Mouse (Mus musculus) adrenal gland, postnatal 10 days (tissue): ENCODE results near the gene Myzap. TPM values are rescaled to one million over a fixed set of nuclear protein-coding genes. Genes with fewer than 3 reads are reported as not detected.
"Not testable (repeated sequence)": the region's sequence is repeated elsewhere in the genome, so short reads cannot be mapped to it uniquely, and the experiment has no call there.

Experiments used
- DNase-seq: peaks from one replicate; pipeline ENCODE4 v3.0.0; 2021; ENCODE audit warnings: mixed read lengths
- total RNA-seq, 2 experiments: library from RNA; stranded (reverse); gene quantifications; 2 replicates each; pipeline ENCODE4 v1.2.3; 2021

The Myzap gene
- total RNA-seq, 2 experiments from 2014 or later = 10.9 to 13.5 TPM

DNA sequence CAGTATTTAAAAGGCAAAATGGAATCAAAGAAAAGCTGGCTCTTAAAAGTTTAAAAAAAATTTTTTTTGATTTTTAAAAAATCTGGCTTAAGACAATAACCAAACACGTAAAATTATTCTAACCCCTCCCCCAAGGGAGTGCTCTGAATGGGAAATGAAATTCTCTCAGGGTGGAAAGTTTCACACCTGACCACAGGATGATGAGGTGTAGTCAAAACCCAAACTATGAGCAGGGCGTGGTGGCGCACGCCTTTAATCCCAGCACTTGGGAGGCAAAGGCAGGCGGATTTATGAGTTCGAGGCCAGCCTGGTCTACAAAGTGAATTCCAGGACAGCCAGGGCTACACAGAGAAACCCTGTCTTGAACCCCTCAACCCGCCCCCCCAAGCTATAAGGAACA, 108.3 kb downstream of the Myzap start:
- DNase-seq = not testable (repeated sequence)

DNA sequence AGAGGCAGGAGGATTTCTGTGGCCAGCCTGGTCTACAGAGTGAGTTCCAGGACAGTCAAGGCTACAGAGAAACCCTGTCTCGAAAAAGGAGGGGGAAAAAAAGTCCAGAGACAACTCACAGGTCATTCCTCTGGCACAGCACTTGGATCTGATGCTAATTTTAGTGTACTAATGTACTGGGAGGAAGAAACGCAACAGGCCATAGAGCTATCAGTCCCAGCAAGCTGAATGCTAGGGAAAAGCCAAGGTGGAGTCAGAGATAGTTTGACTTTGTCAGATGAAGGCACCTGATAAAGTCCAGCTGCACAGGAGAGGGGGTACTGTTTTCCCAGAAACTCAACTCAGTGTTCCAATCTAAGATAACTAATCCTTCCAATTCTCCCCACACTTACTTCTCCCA, 111.9 kb downstream of the Myzap start:
- DNase-seq = no peak

DNA sequence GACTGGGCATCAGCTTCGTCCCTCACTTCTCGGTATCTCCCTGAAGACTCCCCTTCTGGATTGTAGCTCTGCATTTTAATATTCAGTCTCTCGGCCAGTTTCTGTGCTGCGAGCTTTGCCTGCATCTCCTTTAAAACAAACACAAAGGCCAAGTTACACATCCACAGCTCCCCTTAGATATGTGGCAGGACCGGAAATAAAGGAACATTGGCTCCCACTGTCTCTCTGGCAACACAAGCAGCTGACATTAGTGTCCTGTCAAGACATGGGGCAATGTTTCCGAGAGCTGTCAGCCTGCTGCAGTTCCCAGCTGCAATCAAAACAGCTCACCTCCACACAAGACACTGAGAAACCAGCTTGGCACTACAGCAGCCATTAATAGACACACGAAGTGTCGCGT, 112.7 kb downstream of the Myzap start:
- DNase-seq = no peak

DNA sequence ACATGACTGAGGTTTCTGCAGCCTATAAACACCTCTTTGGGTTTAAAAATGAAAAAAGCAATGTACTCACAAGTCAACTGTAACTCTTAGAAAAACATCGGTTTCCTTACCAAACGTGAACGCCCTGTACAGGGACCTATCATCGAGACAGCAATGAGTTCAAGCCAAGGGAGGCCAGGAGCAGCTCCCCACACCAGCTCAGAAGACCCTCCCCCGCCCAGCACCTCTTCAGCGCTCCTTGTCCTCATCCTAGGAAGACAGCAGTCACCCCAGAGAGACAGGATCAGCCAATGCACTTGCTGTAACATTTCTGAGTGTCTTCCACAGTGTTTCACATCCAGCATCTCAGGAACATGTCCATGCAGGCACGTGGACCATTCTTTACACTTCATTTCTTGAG, 113.6 kb downstream of the Myzap start:
- no peak for DNase-seq

DNA sequence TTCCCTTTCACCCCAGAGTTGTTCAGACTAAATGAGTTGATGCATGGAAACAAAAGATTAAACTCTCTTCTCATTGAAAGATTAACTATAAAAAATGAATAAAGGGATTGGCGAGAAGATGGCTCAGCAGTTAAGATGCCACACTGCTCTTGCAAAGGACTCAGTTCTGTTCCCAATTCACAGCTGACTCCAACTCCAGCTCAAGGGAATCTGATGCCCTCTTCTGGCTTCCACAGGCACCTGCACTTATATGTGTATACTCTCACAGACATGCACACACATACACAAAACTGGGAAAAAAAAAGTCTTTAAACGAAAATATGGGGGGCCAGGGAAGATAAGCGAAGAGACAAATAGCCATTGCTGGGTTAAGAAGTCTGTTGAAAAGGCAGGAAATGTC, 115.6 kb downstream of the Myzap start:
- DNase-seq = no peak

DNA sequence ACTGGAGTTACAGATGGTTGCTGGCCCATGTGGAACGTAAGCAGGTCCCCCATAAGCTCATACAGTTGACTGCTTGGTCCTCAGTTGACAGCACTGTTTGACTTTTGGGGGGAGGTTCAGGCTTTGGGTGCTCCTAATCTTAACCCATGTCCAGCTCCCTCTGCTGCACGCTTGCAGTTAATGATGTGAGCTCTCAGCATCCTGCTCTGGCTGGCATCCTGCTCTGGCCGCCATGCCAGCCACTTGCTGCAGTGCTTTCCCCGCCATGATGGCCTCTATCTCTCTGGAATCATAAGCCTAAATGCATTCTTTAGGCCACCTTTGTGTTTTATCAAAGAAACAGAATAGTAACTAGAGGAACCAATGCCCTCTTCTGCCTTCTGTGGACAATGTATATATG, 116.6 kb downstream of the Myzap start:
- no peak for DNase-seq

DNA sequence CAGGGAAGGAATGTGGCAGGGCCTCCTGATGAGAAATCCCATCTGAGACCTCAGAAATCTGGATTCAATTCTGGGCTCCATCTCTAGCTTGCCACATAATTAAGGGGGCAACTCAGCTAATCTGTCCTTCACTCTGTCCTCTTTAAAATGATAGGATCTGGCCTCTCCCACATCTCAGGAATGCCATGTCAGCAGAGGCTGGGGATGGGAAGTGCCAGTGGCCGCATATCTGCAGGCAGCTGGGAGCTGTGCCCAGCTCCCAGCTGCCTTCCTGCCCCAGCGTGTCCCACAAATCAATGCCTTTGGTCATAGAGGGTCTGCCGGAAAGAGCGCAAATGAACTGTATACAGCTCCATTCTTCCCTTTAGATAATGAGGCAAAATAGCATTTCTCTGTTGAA, 124.7 kb downstream of the Myzap start:
- no peak for DNase-seq

DNA sequence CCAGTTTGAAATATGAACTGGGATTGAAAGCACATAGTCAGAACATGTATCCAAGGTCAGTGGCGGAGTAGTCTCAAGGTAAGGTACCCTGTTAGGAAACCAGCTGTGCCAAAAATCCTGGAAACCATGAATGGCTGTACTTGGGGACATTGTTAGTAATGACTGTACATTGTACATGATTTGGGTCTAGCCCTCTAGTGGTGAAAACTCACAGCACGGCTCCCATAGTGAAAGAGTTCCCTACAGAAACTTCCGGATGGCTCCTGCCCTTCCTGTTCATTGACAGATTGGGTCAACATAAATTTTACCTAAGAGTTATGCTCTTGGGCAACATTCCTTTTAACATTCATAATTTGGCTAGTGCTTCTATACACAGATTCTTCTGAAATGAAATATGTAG, 126.0 kb downstream of the Myzap start:
- DNase-seq = peak; percentile 51

DNA sequence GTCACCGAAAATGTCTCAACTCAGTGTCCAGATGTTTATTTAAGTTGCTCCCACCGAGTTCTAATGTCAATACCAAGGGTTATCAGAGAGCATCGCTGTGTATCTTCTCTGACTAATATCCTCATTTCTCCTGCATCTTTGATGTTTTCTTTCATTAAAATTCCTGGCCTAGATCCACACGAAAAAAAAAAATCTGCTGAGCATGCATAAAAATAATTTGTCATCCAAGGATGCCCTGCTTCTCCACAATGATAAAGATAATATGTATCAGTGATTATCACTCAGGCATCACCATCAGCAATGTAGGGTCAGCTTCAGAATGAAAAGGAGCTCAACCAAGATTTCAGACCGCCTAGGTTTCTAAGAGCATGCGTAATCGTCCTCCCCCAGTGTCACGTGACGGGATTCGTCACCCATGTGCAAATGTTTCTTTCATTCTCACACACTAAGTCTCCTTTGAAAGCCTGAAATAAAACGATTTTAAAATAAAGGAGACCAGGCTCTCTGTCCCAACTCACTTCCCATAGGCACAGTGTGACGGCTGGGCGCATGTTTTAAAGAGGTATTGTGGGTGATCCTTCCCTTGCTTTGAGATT, 129.0 kb downstream of the Myzap start:
- no peak for DNase-seq

DNA sequence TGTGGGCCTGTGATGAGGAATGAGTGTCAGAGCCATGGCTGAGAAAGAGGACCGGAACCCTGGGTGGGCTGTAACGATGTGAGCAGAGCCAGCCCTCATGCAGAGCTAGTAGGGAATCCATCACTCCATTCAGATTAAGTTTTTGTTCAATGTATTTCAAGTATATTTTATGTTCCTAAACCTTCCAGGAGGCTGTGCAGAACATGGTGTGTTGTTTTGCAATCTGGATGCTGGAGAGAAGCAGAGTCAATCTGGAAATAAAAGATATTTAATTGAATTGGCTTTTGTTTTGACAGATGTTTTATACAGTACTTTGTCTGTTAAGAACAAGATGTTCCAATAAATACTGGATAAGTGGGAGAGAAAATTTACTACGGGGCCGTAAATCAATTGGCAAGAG, 135.4 kb downstream of the Myzap start:
- DNase-seq = no peak

Other genes with a start within 250 kb of the Myzap start
- gene Polr2m, start 106.4 kb downstream of the Myzap start, total RNA-seq = 100 to 1,000 TPM; 173 to 196 TPM
- gene Cgnl1, start 179.2 kb upstream of the Myzap start, total RNA-seq = 10 to 100 TPM; 55.5 to 61.5 TPM